Mouse (Mus musculus) urinary bladder, postnatal 4 days (tissue): ENCODE data around the gene P2ry14.
"Not testable (repeated sequence)": the region's sequence is repeated elsewhere in the genome, so short reads cannot be mapped to it uniquely, and the experiment has no call there.

ENCODE experiments used
- DNase-seq, 2 experiments: peaks; one replicate each; pipeline ENCODE4 v3.0.0; 2021 to 2022; ENCODE audit warnings: low spot score in 2 of 2

The P2ry14 gene

GRCm38 (mm10) chr3:59145194-59145593 lies 8.2 kb downstream of the P2ry14 start:
- no peak for DNase-seq

GRCm38 (mm10) chr3:59141507-59142305 lies 11.7 kb downstream of the P2ry14 start:
- no peak for DNase-seq

- not testable (repeated sequence) for DNase-seq
Observed at GRCm38 (mm10) chr3:59140941-59141340, 12.5 kb downstream of the P2ry14 start.

- DNase-seq = no peak
Observed at GRCm38 (mm10) chr3:59140115-59140514, 13.3 kb downstream of the P2ry14 start.

- no peak for DNase-seq
Observed at GRCm38 (mm10) chr3:59139651-59140051, 13.8 kb downstream of the P2ry14 start.

GRCm38 (mm10) chr3:59138946-59139468 lies 14.4 kb downstream of the P2ry14 start:
- no peak for DNase-seq

- no peak for DNase-seq
Observed at GRCm38 (mm10) chr3:59135911-59136653, 17.3 kb downstream of the P2ry14 start.

- no peak for DNase-seq
Observed at GRCm38 (mm10) chr3:59133189-59133588, 20.2 kb downstream of the P2ry14 start.

GRCm38 (mm10) chr3:59131966-59132365 lies 21.5 kb downstream of the P2ry14 start:
- DNase-seq = no peak

- no peak for DNase-seq
Observed at GRCm38 (mm10) chr3:59131081-59131480, 22.3 kb downstream of the P2ry14 start.

GRCm38 (mm10) chr3:59130431-59130830 lies 23.0 kb downstream of the P2ry14 start:
- DNase-seq = no peak

- DNase-seq = no peak
Observed at GRCm38 (mm10) chr3:59129547-59129946, 23.9 kb downstream of the P2ry14 start.

- no peak for DNase-seq
Observed at GRCm38 (mm10) chr3:59128681-59129080, 24.7 kb downstream of the P2ry14 start.

GRCm38 (mm10) chr3:59125783-59126555 lies 27.4 kb downstream of the P2ry14 start:
- no peak for DNase-seq

- no peak for DNase-seq
Observed at GRCm38 (mm10) chr3:59125022-59125421, 28.4 kb downstream of the P2ry14 start.

- no peak for DNase-seq
Observed at GRCm38 (mm10) chr3:59121780-59122449, 31.5 kb downstream of the P2ry14 start.

GRCm38 (mm10) chr3:59121067-59121730 lies 32.2 kb downstream of the P2ry14 start:
- DNase-seq = no peak

- no peak for DNase-seq
Observed at GRCm38 (mm10) chr3:59113973-59114517, 39.4 kb downstream of the P2ry14 start.

GRCm38 (mm10) chr3:59113291-59113690 lies 40.1 kb downstream of the P2ry14 start:
- DNase-seq = not testable (repeated sequence)

- no peak for DNase-seq
Observed at GRCm38 (mm10) chr3:59111944-59112343, 41.5 kb downstream of the P2ry14 start.

GRCm38 (mm10) chr3:59109834-59110233 lies 43.6 kb downstream of the P2ry14 start:
- not testable (repeated sequence) for DNase-seq
